Mouse (Mus musculus) limb, embryonic 10.5 days (tissue): Measurements from ENCODE around the gene Slc35e2. TPM values are rescaled to one million over a fixed set of nuclear protein-coding genes. Genes with fewer than 3 reads are reported as not detected.

Experiments
- DNase-seq: peaks from one replicate; pipeline ENCODE4 v3.0.0-alpha.2; 2017; ENCODE audit warnings: low spot score
- H3K27ac ChIP-seq: fragments of 300-500 bp; sonication (generic); 2 replicates; pipeline ENCODE4 v1.5.1; 2016; ENCODE audit warnings: mild to moderate bottlenecking
- H3K27me3 ChIP-seq: fragments of 300-500 bp; sonication (generic); 2 replicates; pipeline ENCODE4 v1.6.1; 2016; ENCODE audit warnings: low read depth, mild to moderate bottlenecking; ENCODE audit not compliant: poor library complexity, severe bottlenecking
- H3K36me3 ChIP-seq: fragments of 300-500 bp; sonication (generic); 2 replicates; pipeline ENCODE4 v1.6.1; 2016; ENCODE audit warnings: mild to moderate bottlenecking, moderate library complexity
- H3K4me1 ChIP-seq: fragments of 300-500 bp; sonication (generic); 2 replicates; pipeline ENCODE4 v1.6.1; 2016
- H3K4me3 ChIP-seq: fragments of 300-500 bp; sonication (generic); 2 replicates; pipeline ENCODE4 v1.5.1; 2016; ENCODE audit warnings: mild to moderate bottlenecking, moderate library complexity
- H3K9me3 ChIP-seq: fragments of 300-500 bp; sonication (generic); replicated peaks from 2 replicates; pipeline ENCODE4 v1.6.1; 2016; ENCODE audit warnings: mild to moderate bottlenecking
- WGBS: fragments of 180-500 bp; shearing (Covaris S2); methylation state at CpG from one replicate; pipeline ENCODE4 v1.1.7; 2016; 5-methylcytosine and 5-hydroxymethylcytosine counted together
- polyA plus RNA-seq: library from polyadenylated mRNA; unstranded; fragments of >200 nt; fragmentation: Nextera tagmentation; extraction: Ambion mirVana; gene quantifications from 2 replicates; pipeline ENCODE4 v1.2.1, GENCODE M21; 2016

Slc35e2 gene
- polyA plus RNA-seq, result 12.2 and 13.6 TPM in 2 replicates

GRCm38 (mm10) chr4:155601091-155601996 is at the start of gene Slc35e2:
Gene Slc35e2, plus strand, starts transcription at chr4:155601416.
- H3K27me3 ChIP-seq, result no peaks in the 10 kb centered on the region
- peak within 1 kb of the TSS; percentile 100 for H3K27ac ChIP-seq
- WGBS, result under 1% methylated on average over 60 of the region's 65 CpGs
- peak within 1 kb of the TSS; percentile 97 for H3K4me3 ChIP-seq
- DNase-seq, result peak; percentile 98
- peaks cover 19% of the 10 kb centered on the region for H3K4me1 ChIP-seq
- H3K9me3 ChIP-seq, result no peaks in the 10 kb centered on the region
- peaks cover 37% of the 10 kb centered on the region for H3K36me3 ChIP-seq

GRCm38 (mm10) chr4:155552917-155553532 is 48.2 kb upstream of the Slc35e2 start:
- Histone ChIP-seq H3K36me3 (peaks cover 99% of the 10 kb centered on the region), H3K4me1 (no peaks in the 10 kb centered on the region), H3K4me3 (no peak overlapping the region), H3K27ac (no peak overlapping the region), H3K9me3 (no peaks in the 10 kb centered on the region), H3K27me3 (no peaks in the 10 kb centered on the region)
- 95% methylated on average over 6 of the region's 6 CpGs for WGBS
- DNase-seq, result no peak

- Histone ChIP-seq H3K9me3 (no peaks in the 10 kb centered on the region), H3K36me3 (peaks cover 100% of the 10 kb centered on the region), H3K27ac (no peak overlapping the region), H3K4me3 (no peak overlapping the region), H3K27me3 (no peaks in the 10 kb centered on the region), H3K4me1 (no peaks in the 10 kb centered on the region)
- no peak for DNase-seq
- 93% methylated on average over 4 of the region's 4 CpGs for WGBS
Observed at GRCm38 (mm10) chr4:155554880-155555279, 46.3 kb upstream of the Slc35e2 start.

GRCm38 (mm10) chr4:155555464-155555863 is 45.8 kb upstream of the Slc35e2 start:
- Histone ChIP-seq H3K36me3 (peaks cover 100% of the 10 kb centered on the region), H3K4me1 (no peaks in the 10 kb centered on the region), H3K27me3 (no peaks in the 10 kb centered on the region), H3K9me3 (no peaks in the 10 kb centered on the region), H3K27ac (no peak overlapping the region), H3K4me3 (no peak overlapping the region)
- DNase-seq, result no peak
- WGBS, result 83% methylated on average over 1 of the region's 1 CpGs

GRCm38 (mm10) chr4:155559454-155559853 is 41.8 kb upstream of the Slc35e2 start:
- Histone ChIP-seq H3K27me3 (no peaks in the 10 kb centered on the region), H3K36me3 (peaks cover 78% of the 10 kb centered on the region), H3K9me3 (no peaks in the 10 kb centered on the region), H3K4me1 (peaks cover 28% of the 10 kb centered on the region), H3K4me3 (no peak overlapping the region), H3K27ac (no peak overlapping the region)
- 80% methylated on average over 6 of the region's 6 CpGs for WGBS
- no peak for DNase-seq

- WGBS, result 71% methylated on average over 2 of the region's 2 CpGs
Observed at GRCm38 (mm10) chr4:155560932-155561331, 40.3 kb upstream of the Slc35e2 start.

GRCm38 (mm10) chr4:155561661-155562442 is 39.4 kb upstream of the Slc35e2 start, which contains the start of gene Nadk:
Gene Nadk, plus strand, starts transcription at chr4:155562378.
- no peaks in the 10 kb centered on the region for H3K27me3 ChIP-seq
- 83% methylated on average over 7 of the region's 7 CpGs for WGBS
- H3K4me3 ChIP-seq, result peak within 1 kb of the TSS; percentile 82
- peaks cover 54% of the 10 kb centered on the region for H3K36me3 ChIP-seq
- DNase-seq, result no peak
- H3K27ac ChIP-seq, result peak within 1 kb of the TSS; percentile 86
- no peaks in the 10 kb centered on the region for H3K9me3 ChIP-seq
- peaks cover 47% of the 10 kb centered on the region for H3K4me1 ChIP-seq

More at GRCm38 (mm10) chr4:155560932-155561331, 40.3 kb upstream of the Slc35e2 start:
- DNase-seq, result no peak
- Histone ChIP-seq H3K36me3 (peaks cover 63% of the 10 kb centered on the region), H3K27me3 (no peaks in the 10 kb centered on the region), H3K27ac (no peak overlapping the region), H3K9me3 (no peaks in the 10 kb centered on the region), H3K4me3 (no peak overlapping the region), H3K4me1 (peaks cover 40% of the 10 kb centered on the region)

GRCm38 (mm10) chr4:155562725-155563399 is 38.4 kb upstream of the Slc35e2 start:
- peak; percentile 57 for DNase-seq
- WGBS, result 5% methylated on average over 19 of the region's 19 CpGs
- Histone ChIP-seq H3K9me3 (no peaks in the 10 kb centered on the region), H3K4me3 (peak overlapping the region; percentile 82), H3K36me3 (peaks cover 44% of the 10 kb centered on the region), H3K27ac (peak overlapping the region; percentile 86), H3K4me1 (peaks cover 47% of the 10 kb centered on the region), H3K27me3 (no peaks in the 10 kb centered on the region)

GRCm38 (mm10) chr4:155563400-155564231 is 37.6 kb upstream of the Slc35e2 start:
- under 1% methylated on average over 68 of the region's 69 CpGs for WGBS
- peak overlapping the region; percentile 86 for H3K27ac ChIP-seq
- no peaks in the 10 kb centered on the region for H3K27me3 ChIP-seq
- H3K36me3 ChIP-seq, result peaks cover 37% of the 10 kb centered on the region
- peak; percentile 98 for DNase-seq
- peaks cover 47% of the 10 kb centered on the region for H3K4me1 ChIP-seq
- peak overlapping the region; percentile 82 for H3K4me3 ChIP-seq
- no peaks in the 10 kb centered on the region for H3K9me3 ChIP-seq

- H3K27ac ChIP-seq, result peak overlapping the region; percentile 86
- 17% methylated on average over 20 of the region's 20 CpGs for WGBS
- no peak for DNase-seq
- peaks cover 47% of the 10 kb centered on the region for H3K4me1 ChIP-seq
- H3K4me3 ChIP-seq, result peak overlapping the region; percentile 82
- H3K36me3 ChIP-seq, result peaks cover 28% of the 10 kb centered on the region
- no peaks in the 10 kb centered on the region for H3K9me3 ChIP-seq
- no peaks in the 10 kb centered on the region for H3K27me3 ChIP-seq
Observed at GRCm38 (mm10) chr4:155564315-155565069, 36.7 kb upstream of the Slc35e2 start.

- WGBS, result 61% methylated on average over 8 of the region's 8 CpGs
- Histone ChIP-seq H3K27ac (no peak overlapping the region), H3K27me3 (no peaks in the 10 kb centered on the region), H3K9me3 (no peaks in the 10 kb centered on the region), H3K4me3 (no peak overlapping the region), H3K4me1 (peaks cover 38% of the 10 kb centered on the region), H3K36me3 (peaks cover 7% of the 10 kb centered on the region)
- no peak for DNase-seq
Observed at GRCm38 (mm10) chr4:155566555-155566954, 34.7 kb upstream of the Slc35e2 start.
